Mouse (Mus musculus) liver, embryonic 11.5 days (tissue): ENCODE measurements around the gene Tns1. TPM values are rescaled to one million over a fixed set of nuclear protein-coding genes. Genes with fewer than 3 reads are reported as not detected.
A peak's percentile ranks its signal among the peaks of the same experiment; 100 is the strongest.

Source experiments
- ATAC-seq: fragments of 200-750 bp; cut with Nextera tagmentation; replicated peaks from 2 replicates; pipeline ENCODE4 v1.8.0; 2017; ENCODE audit warnings: moderate number of reproducible peaks, mild to moderate bottlenecking, moderate TSS enrichment, moderate library complexity; ENCODE audit not compliant: low FRiP score
- DNase-seq: peaks from one replicate; pipeline ENCODE4 v3.0.0-alpha.2; 2017; ENCODE audit warnings: low spot score
- H3K27ac ChIP-seq: fragments of 300-500 bp; sonication (generic); 2 replicates; pipeline ENCODE4 v1.5.1; 2014; ENCODE audit warnings: mild to moderate bottlenecking, low read depth, low read length, control low read depth
- H3K27me3 ChIP-seq: fragments of 300-500 bp; sonication (generic); replicated peaks from 2 replicates; pipeline ENCODE4 v1.6.1; 2014; ENCODE audit warnings: low read length, mixed read lengths; ENCODE audit not compliant: control insufficient read depth, insufficient read depth
- H3K36me3 ChIP-seq: fragments of 300-500 bp; sonication (generic); 2 replicates; pipeline ENCODE4 v1.6.1; 2014; ENCODE audit warnings: mild to moderate bottlenecking, low read length, moderate library complexity, mixed read lengths; ENCODE audit not compliant: control insufficient read depth, insufficient read depth
- H3K4me1 ChIP-seq: fragments of 300-500 bp; sonication (generic); replicated peaks from 2 replicates; pipeline ENCODE4 v1.6.1; 2014; ENCODE audit warnings: low read length, mixed read lengths; ENCODE audit not compliant: control insufficient read depth, insufficient read depth
- H3K4me2 ChIP-seq: fragments of 300-500 bp; sonication (generic); 2 replicates; pipeline ENCODE4 v1.6.1; 2014; ENCODE audit warnings: mild to moderate bottlenecking, control low read depth, moderate library complexity
- H3K4me3 ChIP-seq: fragments of 300-500 bp; sonication (generic); 2 replicates; pipeline ENCODE4 v1.5.1; 2014; ENCODE audit warnings: low read depth, low read length, control low read depth
- H3K9ac ChIP-seq: fragments of 300-500 bp; sonication (generic); 2 replicates; pipeline ENCODE4 v1.6.1; 2014; ENCODE audit warnings: low read depth, low read length, control low read depth
- H3K9me3 ChIP-seq: fragments of 300-500 bp; sonication (generic); 2 replicates; pipeline ENCODE4 v1.6.1; 2016; ENCODE audit warnings: low read length, inconsistent platforms, mixed read lengths; ENCODE audit not compliant: control insufficient read depth
- WGBS: fragments of 180-500 bp; shearing (Covaris S2); extraction: QIAGEN DNeasy Blood & Tissue Kit; methylation state at CpG from one replicate; pipeline ENCODE4 v1.1.7; 2014; 5-methylcytosine and 5-hydroxymethylcytosine counted together
- polyA plus RNA-seq: library from polyadenylated mRNA; unstranded; fragments of >200 nt; fragmentation: Nextera tagmentation; extraction: Ambion mirVana; gene quantifications from 2 replicates; pipeline ENCODE4 v1.2.1, GENCODE M21; 2014

The Tns1 gene
- polyA plus RNA-seq, 1 experiment from 2014 or later, result 19.4 TPM

DNA sequence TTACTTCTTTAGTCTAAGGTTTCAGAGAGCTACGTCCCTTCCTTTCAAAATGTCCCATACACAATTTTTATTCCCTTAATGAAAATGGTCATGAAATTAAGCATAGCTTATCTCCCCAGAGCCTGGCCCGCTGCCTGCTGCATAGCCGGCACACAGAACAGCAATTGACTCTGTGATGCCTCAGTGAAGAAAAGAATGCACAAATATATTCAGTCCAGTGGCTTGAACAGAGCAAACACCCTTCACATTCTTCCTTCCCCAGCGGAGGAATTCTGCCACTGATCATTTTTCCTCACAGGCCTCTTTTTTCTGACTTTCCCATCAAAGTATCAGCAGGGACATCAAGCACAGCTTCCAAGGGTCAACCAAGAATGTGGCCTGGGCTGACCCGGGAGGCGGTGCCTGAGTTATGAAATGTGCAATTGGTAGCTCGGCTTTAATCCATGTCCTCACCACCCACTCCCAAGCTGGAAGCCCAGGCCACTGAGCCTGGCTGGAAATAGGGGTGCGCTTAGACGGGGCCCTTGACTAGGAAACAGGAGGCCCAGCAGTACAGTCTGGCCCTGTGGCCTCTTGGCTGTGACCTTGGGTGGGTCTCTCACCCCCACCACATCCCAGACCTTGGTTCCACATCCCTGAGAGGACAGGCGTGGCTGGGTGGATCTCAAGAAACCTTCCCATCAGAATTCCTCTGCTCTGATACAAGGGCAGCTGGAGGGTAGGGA lies 191.7 kb downstream of the Tns1 start:
- WGBS, result 75% methylated on average over 10 of the region's 10 CpGs
- H3K27ac ChIP-seq, result no peak overlapping the region; the same call in 1 of the 2 replicates
- no peaks in the 10 kb centered on the region for H3K9me3 ChIP-seq
- no peaks in the 10 kb centered on the region for H3K27me3 ChIP-seq
- ATAC-seq (no peak), DNase-seq (no peak)
- no peaks in the 10 kb centered on the region; the same call in 1 of the 2 replicates for H3K36me3 ChIP-seq
- no peak overlapping the region for H3K9ac ChIP-seq
- H3K4me2 ChIP-seq, result no peak overlapping the region
- H3K4me3 ChIP-seq, result no peak overlapping the region
- H3K4me1 ChIP-seq, result peaks cover 11% of the 10 kb centered on the region

DNA sequence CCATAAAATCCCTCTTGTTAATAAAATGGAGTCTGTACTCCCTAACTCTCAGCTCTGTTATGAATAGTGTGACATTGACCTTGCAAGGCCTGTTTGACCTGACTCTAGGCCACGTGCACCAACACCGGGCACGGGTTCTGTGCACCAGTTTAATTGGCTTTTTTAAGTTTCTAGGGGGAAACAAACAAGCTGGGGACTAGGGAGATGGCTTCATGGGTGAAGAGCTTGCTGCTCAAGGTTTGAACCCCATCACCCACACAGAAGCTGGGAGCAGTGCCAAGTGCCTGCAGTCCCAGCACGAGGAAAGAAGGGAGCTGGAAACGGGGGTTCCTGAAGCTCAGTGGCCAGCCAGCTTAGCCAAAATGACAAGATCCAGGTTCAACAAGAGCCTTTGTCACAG lies 192.4 kb downstream of the Tns1 start:
- no peaks in the 10 kb centered on the region for H3K9me3 ChIP-seq
- ATAC-seq (no peak), DNase-seq (no peak)
- peaks cover 2% of the 10 kb centered on the region; the same call in 1 of the 2 replicates for H3K36me3 ChIP-seq
- H3K9ac ChIP-seq, result no peak overlapping the region
- no peak overlapping the region for H3K4me3 ChIP-seq
- H3K4me2 ChIP-seq, result no peak overlapping the region
- no peaks in the 10 kb centered on the region for H3K27me3 ChIP-seq
- WGBS, result 81% methylated on average over 5 of the region's 5 CpGs
- H3K4me1 ChIP-seq, result peaks cover 8% of the 10 kb centered on the region
- no peak overlapping the region for H3K27ac ChIP-seq

DNA sequence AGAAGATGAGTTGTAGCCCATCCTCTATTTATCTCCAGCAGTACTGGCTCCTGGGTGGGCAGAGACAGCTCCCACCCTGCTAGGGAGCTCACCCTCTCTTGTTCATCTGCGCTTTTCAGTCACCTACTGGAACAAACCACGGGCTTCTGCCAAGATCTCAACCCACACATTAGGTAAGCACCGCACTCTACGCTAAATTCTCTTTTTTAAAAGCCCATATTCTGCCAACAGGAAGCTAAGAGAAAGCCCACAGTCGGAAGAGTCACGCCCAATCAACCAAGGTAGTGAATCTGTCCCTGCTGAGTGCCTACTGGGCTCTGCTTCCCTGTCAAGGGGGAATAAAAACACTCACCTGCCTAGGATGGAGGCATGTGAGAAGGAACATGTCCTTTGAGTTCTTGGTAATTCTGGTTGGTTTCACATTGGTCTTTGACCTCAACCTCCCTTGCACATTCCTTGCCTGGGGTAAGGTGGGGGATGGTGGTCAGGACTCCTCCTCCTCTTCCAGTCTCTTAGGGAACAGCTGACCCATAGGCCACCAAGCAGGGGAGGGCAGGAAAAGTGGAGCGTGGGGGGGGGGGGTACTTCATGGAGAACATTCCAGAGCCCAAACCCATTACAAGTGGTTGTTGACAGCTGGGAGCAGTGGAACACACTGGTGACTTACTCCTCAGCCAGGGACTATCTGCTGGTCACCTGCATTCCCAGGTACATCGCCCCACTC lies 193.7 kb downstream of the Tns1 start:
- Histone ChIP-seq H3K27ac (no peak overlapping the region), H3K4me2 (no peak overlapping the region), H3K9me3 (no peaks in the 10 kb centered on the region), H3K9ac (no peak overlapping the region), H3K36me3 (peaks cover 6% of the 10 kb centered on the region; the same call in 1 of the 2 replicates), H3K4me3 (no peak overlapping the region), H3K27me3 (no peaks in the 10 kb centered on the region), H3K4me1 (peaks cover 5% of the 10 kb centered on the region)
- DNase-seq (no peak), ATAC-seq (no peak)
- WGBS, result 77% methylated on average over 8 of the region's 8 CpGs

DNA sequence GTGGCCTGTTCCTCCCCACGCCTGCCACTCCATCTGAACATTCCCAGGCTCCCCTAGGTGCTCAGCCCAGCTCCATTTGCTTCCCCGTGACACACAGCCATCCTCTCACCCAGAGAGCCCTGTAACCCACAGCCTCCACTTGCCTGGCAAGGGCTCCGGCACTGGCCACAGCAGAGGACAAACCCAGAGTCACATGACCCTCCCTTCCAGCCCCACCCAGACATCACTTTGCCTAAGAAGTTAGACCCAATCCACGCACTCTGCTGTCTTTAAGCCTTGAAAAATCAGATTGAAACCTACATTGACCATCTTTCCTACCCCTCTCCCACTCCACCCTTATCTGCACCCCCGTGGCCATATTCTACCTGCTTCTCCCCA lies 194.3 kb downstream of the Tns1 start:
- Histone ChIP-seq H3K4me2 (no peak overlapping the region), H3K9me3 (no peaks in the 10 kb centered on the region), H3K4me3 (no peak overlapping the region), H3K27ac (no peak overlapping the region), H3K27me3 (no peaks in the 10 kb centered on the region), H3K36me3 (peaks cover 10% of the 10 kb centered on the region; the same call in 1 of the 2 replicates), H3K9ac (no peak overlapping the region), H3K4me1 (peaks cover 5% of the 10 kb centered on the region; the same call in 1 of the 2 replicates)
- DNase-seq, result no peak
- 80% methylated on average over 5 of the region's 5 CpGs for WGBS
- ATAC-seq, result no peak

DNA sequence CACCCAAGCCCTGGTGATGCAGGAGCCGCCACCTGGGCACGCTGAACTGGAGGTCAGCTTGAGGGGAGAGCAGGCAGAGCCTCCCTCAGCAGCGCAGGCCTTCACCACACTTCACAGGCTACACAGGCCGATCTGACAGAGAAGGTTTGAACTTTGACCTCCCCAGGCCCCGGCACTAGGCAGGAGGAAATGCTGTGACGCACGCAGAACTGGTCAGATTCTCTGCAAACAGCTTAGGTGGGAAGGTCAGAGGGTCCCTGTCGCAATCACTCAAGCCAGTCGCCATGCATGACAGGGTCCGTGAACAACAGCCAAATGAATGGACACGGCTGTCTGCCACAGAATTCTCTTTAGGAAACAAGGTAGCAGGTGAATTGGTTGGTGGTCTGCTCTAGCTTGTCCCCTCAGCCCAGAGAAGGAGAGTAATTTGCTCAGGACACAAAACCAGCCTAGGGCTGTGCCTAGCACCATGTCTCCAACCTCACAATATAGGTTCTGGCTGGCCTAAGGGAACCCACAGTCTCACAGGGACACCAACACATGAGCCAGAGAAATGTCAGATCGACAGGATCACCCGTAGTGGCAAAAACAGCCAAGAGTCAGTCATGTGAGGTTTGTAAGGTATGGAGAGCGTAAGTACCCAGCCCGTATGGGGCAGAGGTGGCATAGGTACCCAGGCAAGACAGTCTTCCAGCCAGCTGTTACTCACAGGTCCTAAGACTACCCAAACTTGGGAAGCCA lies 194.9 kb downstream of the Tns1 start:
- 57% methylated on average over 15 of the region's 15 CpGs for WGBS
- ATAC-seq (peak; percentile 57; the same call in 1 of the 2 replicates), DNase-seq (peak; percentile 46)
- Histone ChIP-seq H3K4me1 (peaks cover 5% of the 10 kb centered on the region; the same call in 1 of the 2 replicates), H3K4me3 (no peak overlapping the region), H3K27me3 (no peaks in the 10 kb centered on the region), H3K4me2 (no peak overlapping the region), H3K27ac (no peak overlapping the region; the same call in 1 of the 2 replicates), H3K36me3 (peaks cover 10% of the 10 kb centered on the region; the same call in 1 of the 2 replicates), H3K9ac (no peak overlapping the region), H3K9me3 (no peaks in the 10 kb centered on the region)

DNA sequence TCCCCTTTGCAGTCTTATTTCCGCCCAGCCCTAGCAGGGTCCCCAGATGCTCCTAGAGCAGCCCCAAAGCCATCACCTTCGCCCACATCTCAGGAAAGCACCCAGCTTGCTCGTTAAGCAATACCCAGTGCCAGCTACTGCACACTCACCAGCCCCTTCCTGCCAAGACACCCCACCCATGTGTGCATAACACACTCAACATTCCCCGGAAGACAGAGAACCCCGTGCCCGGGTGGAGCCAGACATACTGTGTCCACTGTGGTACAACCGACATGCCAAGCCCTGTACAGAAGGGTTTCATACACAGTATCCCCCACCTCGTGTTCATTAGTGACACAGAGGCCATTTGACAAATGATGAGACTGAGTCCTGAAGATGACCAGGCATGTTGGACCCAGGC lies 195.9 kb downstream of the Tns1 start:
- H3K27me3 ChIP-seq, result no peaks in the 10 kb centered on the region
- peaks cover 10% of the 10 kb centered on the region; the same call in 1 of the 2 replicates for H3K36me3 ChIP-seq
- H3K27ac ChIP-seq, result no peak overlapping the region
- DNase-seq (no peak), ATAC-seq (no peak)
- H3K9ac ChIP-seq, result no peak overlapping the region
- H3K4me3 ChIP-seq, result no peak overlapping the region
- H3K4me1 ChIP-seq, result peaks cover 5% of the 10 kb centered on the region; the same call in 1 of the 2 replicates
- H3K9me3 ChIP-seq, result no peaks in the 10 kb centered on the region
- H3K4me2 ChIP-seq, result no peak overlapping the region
- WGBS, result 80% methylated on average over 8 of the region's 8 CpGs

DNA sequence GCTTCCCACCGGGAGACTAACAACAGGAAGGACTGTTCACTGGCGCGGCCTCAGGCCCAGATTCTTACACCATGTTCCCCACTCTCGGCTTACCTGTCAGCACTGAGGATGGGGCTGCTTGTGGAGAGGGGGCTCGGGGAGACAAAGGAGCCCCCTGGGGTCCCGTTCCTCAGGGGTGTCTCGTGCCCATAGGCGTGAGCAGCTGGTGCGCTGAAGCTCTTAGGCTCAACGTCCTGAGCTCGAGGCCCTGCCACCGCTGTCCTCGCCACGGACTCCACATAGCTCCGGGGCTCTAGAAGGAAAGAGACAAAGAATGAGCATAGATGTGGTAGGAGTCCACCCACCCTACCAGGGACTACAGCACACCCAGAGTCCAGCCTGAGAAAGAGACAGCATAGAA lies 196.4 kb downstream of the Tns1 start:
- DNase-seq (no peak), ATAC-seq (no peak)
- no peak overlapping the region for H3K9ac ChIP-seq
- no peak overlapping the region for H3K27ac ChIP-seq
- H3K4me2 ChIP-seq, result no peak overlapping the region
- peaks cover 5% of the 10 kb centered on the region; the same call in 1 of the 2 replicates for H3K4me1 ChIP-seq
- H3K36me3 ChIP-seq, result peaks cover 10% of the 10 kb centered on the region; the same call in 1 of the 2 replicates
- H3K27me3 ChIP-seq, result no peaks in the 10 kb centered on the region
- WGBS, result 79% methylated on average over 15 of the region's 15 CpGs
- H3K9me3 ChIP-seq, result no peaks in the 10 kb centered on the region
- no peak overlapping the region for H3K4me3 ChIP-seq

DNA sequence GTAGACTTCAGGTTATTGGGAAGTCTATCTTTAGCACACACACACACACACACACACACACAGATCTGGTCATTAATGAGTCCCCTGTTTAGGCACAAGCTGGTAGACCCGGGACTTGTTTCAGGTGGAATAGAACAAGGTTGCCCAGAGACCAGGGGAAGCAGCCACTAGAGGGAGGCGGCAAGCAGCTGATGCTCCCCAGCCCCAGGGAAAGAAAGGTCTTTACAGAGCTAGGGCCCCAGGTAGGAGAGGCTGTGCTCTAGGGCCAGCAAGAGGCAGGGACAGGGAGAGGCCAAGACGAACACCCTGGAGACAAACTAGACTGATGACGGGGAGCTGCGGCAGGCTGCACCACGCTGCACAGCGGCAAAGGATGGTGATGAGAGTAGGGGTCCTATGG lies 198.0 kb downstream of the Tns1 start:
- Histone ChIP-seq H3K4me3 (no peak overlapping the region), H3K27ac (no peak overlapping the region), H3K4me2 (no peak overlapping the region), H3K36me3 (peaks cover 10% of the 10 kb centered on the region; the same call in 1 of the 2 replicates), H3K9ac (no peak overlapping the region), H3K9me3 (no peaks in the 10 kb centered on the region), H3K27me3 (no peaks in the 10 kb centered on the region), H3K4me1 (peaks cover 5% of the 10 kb centered on the region; the same call in 1 of the 2 replicates)
- DNase-seq (no peak), ATAC-seq (no peak)
- WGBS, result 53% methylated on average over 7 of the region's 7 CpGs
